Mouse (Mus musculus) erythroblast, embryonic 14.5 days (primary cell): ENCODE results near the gene Ear1.
"Not testable (repeated sequence)": the region's sequence is repeated elsewhere in the genome, so short reads cannot be mapped to it uniquely, and the experiment has no call there.

Source experiments
- GATA1 ChIP-seq: IDR thresholded peaks from 2 replicates; pipeline ENCODE4 v1.6.1; 2012; ENCODE audit warnings: low read length, inconsistent platforms, mixed read lengths
- TAL1 ChIP-seq: IDR thresholded peaks from 3 replicates; pipeline ENCODE4 v1.6.1; 2012; ENCODE audit warnings: low read length, inconsistent platforms, mixed read lengths

DNA sequence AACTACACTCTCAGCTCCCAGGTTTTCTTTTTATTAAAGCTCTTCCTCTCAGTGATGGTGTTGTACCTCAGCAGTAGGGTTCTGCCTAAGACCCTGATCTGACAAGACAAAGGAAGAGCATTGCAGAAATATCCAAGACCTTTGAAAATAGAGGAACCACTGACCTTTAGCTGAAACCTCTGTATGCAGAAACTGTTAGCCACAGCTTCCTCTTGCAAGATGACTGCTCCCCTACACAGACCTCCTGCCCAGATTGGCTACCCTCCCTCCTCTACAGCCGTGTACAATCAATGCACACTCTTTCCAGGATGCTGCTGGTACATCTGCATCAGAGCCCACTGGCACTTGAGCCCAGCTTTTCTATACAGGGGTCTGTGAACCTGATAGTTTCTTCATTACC lies 44.9 kb downstream of the Ear1 start:
- TF ChIP-seq TAL1, GATA1: not testable (repeated sequence)
